Mouse (Mus musculus) left cerebral cortex, postnatal 14 days (tissue): ENCODE measurements at regions not wholly inside any gene's neighbourhood (a gene's known extent, or its start where the extent isn't known, plus 50 kb on each side); places are given as distances from the start of the nearest gene placed in this dataset.

Source experiments
- DNase-seq, 2 experiments: peaks; one replicate each; pipeline ENCODE4 v3.0.0; 2021 to 2022; ENCODE audit warnings: low spot score in 2 of 2, mixed read lengths in 1 of 2
- intact Hi-C: fragments of 180-260 bp; cut with DNase I; formaldehyde crosslinking; loops from one replicate; pipeline ENCODE4 v1.15.1; 2025

DNA sequence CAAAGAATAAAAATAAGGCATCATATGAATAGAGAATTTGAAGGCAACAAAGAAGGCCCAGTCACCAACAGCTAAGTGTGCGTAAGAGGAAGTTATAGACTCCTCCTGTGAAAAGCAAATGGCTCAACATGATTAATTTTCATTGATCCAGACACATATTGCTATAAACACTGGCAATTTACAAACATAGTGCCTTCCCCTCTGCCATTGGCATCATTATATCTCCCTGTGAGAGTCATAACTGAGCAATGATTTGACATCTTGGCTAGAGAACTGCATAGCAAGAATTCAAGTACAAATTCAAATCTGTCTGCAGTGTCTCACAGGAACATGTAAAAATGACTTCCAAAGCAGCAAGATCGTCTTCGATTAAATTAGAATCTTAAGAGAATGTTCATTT, 167.2 kb upstream of the Mbnl1 start:
- no peak for DNase-seq
- intact Hi-C loops = no loop called here

DNA sequence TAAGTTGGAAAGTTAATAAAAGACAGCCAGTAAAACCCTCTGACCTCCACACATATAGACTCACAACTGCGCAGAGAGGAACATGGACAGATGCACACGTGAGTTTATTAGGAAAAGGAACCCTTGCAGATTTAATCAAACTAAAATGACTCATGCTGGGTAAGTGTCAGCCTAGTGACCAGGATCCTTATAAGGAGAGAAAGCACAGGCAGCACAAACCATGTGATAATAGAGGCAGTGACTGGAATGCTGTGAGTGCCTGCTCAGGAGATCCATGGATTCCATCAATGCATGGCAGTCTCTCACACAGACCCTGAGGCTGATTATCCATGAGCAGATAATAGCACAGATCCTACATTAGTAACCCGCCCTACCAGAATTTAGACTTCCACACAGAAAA, 162.2 kb upstream of the Mbnl1 start:
- DNase-seq = no peak
- intact Hi-C loops = no loop called here

DNA sequence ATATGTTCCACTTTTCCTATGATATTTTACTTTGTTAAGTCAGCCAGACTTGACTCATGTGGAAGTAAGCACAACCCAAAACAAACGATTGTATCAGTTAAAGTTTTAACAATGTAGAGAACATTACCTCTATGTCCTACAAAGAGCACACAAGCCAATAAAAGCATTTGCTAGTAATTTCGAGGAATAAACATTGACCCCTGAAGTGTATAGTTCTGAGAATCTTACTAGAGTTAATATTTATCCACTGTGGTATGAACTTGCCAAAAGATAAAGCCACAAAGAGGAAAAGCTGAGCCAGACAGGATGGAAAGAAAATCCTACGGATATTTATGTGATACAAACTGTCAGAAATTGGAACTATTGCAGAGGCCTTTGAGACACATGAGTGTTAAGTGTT, 161.5 kb upstream of the Mbnl1 start:
- intact Hi-C loops = no loop called here
- DNase-seq = no peak

- no peak for DNase-seq
- intact Hi-C loops = no loop called here
Measured at GRCm38 (mm10) chr3:60320213-60320936, 152.3 kb upstream of the Mbnl1 start.

- intact Hi-C loops = no loop called here
- DNase-seq = no peak
Measured at GRCm38 (mm10) chr3:60323514-60323913, 149.1 kb upstream of the Mbnl1 start.

DNA sequence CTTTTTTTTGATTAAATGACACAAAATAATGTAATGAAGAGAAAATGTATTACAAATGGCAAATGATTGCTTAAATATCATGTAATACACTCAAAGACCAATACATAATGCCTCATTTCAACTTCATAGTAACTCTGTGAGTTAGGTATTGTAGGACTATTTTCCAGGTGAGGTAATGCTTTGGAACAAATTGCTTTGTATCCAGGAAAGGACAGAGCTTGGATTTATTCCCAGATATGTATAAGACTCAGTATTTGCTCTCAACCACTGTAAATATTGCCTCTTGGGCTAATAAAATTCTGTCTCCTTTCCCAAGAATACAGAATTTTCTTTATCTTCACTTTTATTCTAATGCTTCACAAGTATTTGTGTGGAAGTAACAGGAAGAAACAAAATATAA, 148.2 kb upstream of the Mbnl1 start:
- intact Hi-C loops = no loop called here
- DNase-seq = no peak

- intact Hi-C loops = no loop called here
- DNase-seq = no peak
Measured at GRCm38 (mm10) chr3:60324969-60325368, 147.7 kb upstream of the Mbnl1 start.

DNA sequence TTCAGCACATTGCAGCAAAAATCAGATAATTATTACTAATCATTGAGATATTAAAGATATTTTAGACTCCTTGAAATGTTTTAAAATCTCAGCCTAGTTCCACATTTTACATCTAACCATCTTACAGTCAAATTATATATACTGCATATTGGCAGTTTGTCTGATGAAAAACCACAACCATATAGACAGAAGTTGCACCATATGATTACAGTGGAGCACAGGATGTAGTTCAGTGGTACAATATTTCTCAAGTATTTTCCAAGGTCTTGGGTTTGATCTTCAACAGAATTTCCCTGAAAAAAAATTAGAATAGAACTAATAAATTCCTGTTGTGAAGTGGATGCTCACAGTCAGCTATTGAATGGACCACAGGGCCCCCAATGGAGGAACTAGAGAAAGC, 140.2 kb upstream of the Mbnl1 start:
- intact Hi-C loops = no loop called here
- DNase-seq = no peak

GRCm38 (mm10) chr3:60333669-60334068, 139.0 kb upstream of the Mbnl1 start:
- intact Hi-C loops = no loop called here
- DNase-seq = no peak

GRCm38 (mm10) chr3:60334133-60334532, 138.5 kb upstream of the Mbnl1 start:
- no peak for DNase-seq
- intact Hi-C loops = no loop called here

GRCm38 (mm10) chr3:60346390-60346789, 126.2 kb upstream of the Mbnl1 start:
- intact Hi-C loops = no loop called here
- DNase-seq = no peak

- intact Hi-C loops = no loop called here
- DNase-seq = no peak
Measured at GRCm38 (mm10) chr3:60347049-60347448, 125.6 kb upstream of the Mbnl1 start.

GRCm38 (mm10) chr3:60371176-60371965, 101.3 kb upstream of the Mbnl1 start:
- DNase-seq = no peak
- intact Hi-C loops = no loop called here

DNA sequence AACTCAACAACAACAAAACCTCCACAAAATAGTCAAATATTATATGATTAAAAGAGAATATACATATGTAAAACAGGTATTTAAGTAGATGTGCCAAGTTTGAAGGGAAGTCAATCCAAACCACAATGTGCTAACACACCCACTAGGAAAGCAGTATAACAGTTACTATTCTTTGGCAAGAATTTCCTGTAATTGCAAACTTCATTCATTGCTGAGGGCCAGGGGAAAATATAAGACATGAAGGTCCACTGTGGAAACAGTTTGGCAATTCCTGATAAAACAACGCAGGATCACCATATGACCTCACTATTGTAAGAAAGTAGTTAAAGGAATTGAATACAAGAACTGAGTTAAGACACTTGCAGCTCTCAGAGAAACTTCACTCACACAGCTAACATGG, 99.0 kb upstream of the Mbnl1 start:
- no peak for DNase-seq
- intact Hi-C loops = no loop called here

DNA sequence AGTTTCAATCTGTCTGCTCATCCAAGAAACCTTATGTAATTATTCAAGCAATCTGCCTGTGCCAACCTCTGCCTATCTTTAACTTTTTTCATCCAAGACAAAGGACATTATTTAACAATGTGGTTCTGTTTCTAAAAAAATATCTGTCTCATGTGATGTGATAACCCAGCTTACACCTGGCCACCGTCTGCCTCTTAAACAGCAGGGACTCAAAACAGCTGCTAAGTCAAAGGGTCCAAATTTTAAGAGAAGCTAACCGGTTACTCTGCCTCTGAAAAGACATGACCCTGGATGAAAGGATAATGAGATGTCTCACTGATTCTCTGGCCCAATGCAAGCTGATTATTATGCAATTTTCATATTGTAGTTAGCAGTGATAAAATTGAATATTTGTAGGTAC, 84.0 kb upstream of the Mbnl1 start:
- intact Hi-C loops = no loop called here
- no peak for DNase-seq

DNA sequence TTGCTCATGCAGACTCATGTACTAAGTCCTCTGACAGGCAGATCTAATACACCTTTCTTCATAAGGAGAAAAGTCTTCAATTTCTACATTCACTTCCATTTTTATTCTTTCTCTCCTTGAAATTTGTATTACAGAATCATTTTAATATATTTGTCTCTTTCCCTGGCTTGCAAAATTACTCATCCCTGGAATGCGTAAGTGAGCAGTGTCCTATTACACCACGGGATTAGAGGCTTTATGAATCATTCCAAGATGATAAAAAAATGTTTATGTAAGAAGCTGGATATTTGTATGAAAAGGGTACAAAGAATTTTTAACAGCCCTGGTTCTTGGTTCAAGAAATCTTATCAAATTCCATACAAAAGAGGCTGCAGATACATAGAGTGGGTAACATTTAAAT, 83.6 kb upstream of the Mbnl1 start:
- no peak for DNase-seq
- intact Hi-C loops = no loop called here

DNA sequence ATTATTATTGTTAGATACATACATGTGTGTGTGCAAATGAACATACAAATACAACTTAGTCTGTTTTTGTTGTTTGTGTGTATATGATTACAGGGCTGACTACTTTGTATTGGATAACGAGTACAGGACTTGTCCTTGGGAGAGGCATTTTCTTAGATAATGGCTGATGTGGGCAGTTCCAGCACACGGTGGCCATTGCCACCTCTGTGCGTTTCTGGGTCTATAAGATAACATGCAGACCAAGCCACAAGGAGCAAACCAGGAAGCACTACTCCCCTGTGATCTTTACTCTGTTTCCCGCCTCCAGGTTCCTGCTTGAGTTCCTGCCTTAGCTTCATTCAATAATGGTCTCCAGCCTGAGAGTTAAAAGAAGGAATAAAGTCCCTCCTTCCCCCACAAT, 77.3 kb upstream of the Mbnl1 start:
- DNase-seq = no peak

DNA sequence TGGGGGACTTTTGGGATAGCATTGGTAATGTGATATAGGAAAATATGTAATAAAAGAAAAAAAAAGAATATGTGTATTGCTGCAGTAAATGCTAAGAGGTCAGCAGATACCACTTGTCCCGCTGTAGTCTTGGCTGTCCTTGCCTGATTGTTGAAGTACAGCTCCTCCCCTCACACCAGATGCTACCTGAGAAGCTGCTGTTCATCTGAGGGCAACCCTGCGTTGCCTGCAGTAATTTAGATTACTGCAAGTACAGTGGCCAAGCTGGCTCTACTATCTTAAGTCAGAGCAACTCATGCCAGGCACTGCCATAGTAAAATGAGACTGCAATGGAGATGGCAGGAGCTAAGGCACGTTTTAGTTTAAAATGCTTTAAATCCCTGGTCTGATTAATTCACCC, 75.7 kb upstream of the Mbnl1 start:
- intact Hi-C loops = no loop called here
- DNase-seq = no peak

More for the DNA sequence above, 77.3 kb upstream of the Mbnl1 start:
- intact Hi-C loops = no loop called here

GRCm38 (mm10) chr3:60398796-60399195, 73.8 kb upstream of the Mbnl1 start:
- intact Hi-C loops = no loop called here
- DNase-seq = no peak

DNA sequence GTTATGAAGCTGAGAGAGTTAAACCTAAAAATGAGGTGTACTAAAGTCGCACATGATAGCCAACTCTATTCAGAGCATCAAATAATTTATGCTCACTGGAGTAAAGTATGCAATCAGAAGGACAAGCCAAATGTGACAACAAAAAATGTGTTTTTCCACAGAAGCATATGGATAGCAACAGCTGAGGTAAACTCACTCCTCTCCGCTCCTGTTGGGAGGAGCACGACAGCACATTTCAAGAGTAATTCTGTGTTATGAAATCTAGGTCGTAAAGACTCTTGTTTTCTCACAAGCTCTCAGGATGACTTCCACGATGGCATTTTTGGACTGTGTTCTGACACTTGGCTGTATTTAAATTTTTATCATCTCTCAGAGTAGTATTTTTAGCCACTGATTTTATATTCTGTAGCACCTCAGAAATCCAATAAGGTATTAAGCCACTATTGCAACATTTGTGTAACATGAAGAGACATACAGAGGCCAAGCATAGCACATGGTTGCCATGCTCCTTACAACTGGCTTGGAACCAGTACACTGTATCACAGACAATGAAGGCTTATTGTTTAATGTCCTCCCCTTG, 70.3 kb upstream of the Mbnl1 start:
- intact Hi-C loops = no loop called here

DNA sequence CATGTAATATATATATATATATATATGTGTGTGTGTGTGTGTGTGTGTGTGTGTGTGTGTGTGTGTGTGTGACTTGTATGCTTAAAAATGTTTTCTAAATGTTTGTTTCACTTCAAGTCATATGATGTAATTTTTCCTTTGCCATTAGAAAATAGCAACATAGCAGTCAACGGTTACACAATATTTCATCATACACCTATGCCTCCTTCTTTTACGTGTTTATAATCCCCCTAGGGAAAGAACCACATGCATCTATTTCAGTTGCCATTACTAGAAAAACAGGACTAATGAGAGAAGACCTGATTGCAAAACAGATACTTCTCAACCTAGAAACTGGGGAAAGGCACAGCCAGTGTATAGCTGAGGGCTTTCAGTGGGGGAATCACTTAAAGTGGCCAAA, 65.2 kb upstream of the Mbnl1 start:
- intact Hi-C loops = no loop called here
- DNase-seq = no peak

More for the DNA sequence above, 70.3 kb upstream of the Mbnl1 start:
- peak in 1 of 2 experiments; percentile 9 for DNase-seq
